In the genomic region with DNA sequence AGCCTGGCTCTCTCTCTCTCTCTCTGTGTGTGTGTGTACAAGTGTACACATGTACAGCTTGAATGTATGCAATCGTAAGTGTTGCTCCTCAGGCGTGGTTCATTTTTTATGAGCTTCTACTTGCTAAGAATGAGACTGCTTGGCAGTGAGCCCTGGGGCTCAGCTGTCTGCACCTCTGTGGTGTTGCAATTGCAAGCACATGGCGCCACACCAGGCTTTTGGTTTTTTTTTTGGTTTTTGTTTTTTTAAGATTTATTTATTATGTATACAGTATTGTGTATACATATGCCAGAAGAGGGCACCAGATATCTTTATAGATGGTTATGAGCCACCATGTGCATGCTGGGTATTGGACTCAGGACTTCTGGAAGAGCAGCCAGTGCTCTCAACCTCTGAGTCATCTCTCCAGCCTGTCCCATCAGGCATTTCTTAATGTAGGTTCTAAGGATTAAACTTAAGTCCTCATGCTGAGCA, we compare ENCODE assay signal across 11 mouse cellular contexts. TPM values are rescaled to one million over a fixed set of nuclear protein-coding genes. Genes with fewer than 3 reads are reported as not detected.
DNase-seq lines count a peak whose midpoint lies in the region; ATAC-seq and TF ChIP-seq lines count a peak whose summit lies in the region.
"Had no signal": no experiment of that assay in that cellular context is flagged by ENCODE, and none has a peak within 500 bp of the region (broad histone marks: within the 10 kb centered on the region; RNA-seq: fewer than 3 reads in every experiment).

No protein-coding gene starts in this region.

- ATAC-seq in forebrain, embryonic 16.5 days = no peak

- no peak for TF ChIP-seq POLR2A in kidney, adult 2 months (IDR thresholded peaks at IDR 0.05; ENCODE audit: low read depth, low read length)

- no peak overlapping the region for H3K9ac ChIP-seq in forebrain, embryonic 16.5 days (replicated peaks; ENCODE audit: low read depth, low read length)

- no peaks in the 10 kb centered on the region for H3K9me3 ChIP-seq in forebrain, embryonic 16.5 days (ENCODE audit: control insufficient read depth, low read length)
- H3K9me3 ChIP-seq: megakaryocyte, embryonic 14.5 days had no signal

- 47% methylated on average over 3 of the region's 3 CpGs for WGBS in kidney, adult 2 months
- WGBS in forebrain, embryonic 16.5 days = 73% methylated on average over 3 of the region's 3 CpGs

- TF ChIP-seq CTCF in kidney, adult 2 months (conservative IDR thresholded peaks at IDR 0.05; ENCODE audit: insufficient read depth, insufficient read length, low read depth, low read length) = no peak

- no peak overlapping the region for H3K4me2 ChIP-seq in forebrain, embryonic 16.5 days (ENCODE audit: low read length)

- no peak overlapping the region for H3K27ac ChIP-seq in kidney, adult 2 months (ENCODE audit: insufficient read depth, low read depth, low read length)
- H3K27ac ChIP-seq in forebrain, embryonic 16.5 days (ENCODE audit: low read length) = no peak overlapping the region

- H3K4me3 ChIP-seq in kidney, adult 2 months (ENCODE audit: insufficient read depth, low read depth, low read length) = no peak overlapping the region
- no peak overlapping the region for H3K4me3 ChIP-seq in forebrain, embryonic 16.5 days (replicated peaks; ENCODE audit: low read length)
- H3K4me3 ChIP-seq: erythroblast, embryonic 14.5 days; megakaryocyte, embryonic 14.5 days had no signal

- no peaks in the 10 kb centered on the region for H3K4me1 ChIP-seq in kidney, adult 2 months (ENCODE audit: control insufficient read depth, insufficient read depth, low read length)
- no peaks in the 10 kb centered on the region for H3K4me1 ChIP-seq in forebrain, embryonic 16.5 days (replicated peaks; ENCODE audit: control insufficient read depth, insufficient read depth, low read length)
- H3K4me1 ChIP-seq: megakaryocyte, embryonic 14.5 days had no signal

- no peaks in the 10 kb centered on the region for H3K27me3 ChIP-seq in kidney, adult 2 months (replicated peaks; ENCODE audit: control insufficient read depth, insufficient read depth, low read length)
- H3K27me3 ChIP-seq in forebrain, embryonic 16.5 days (replicated peaks; ENCODE audit: control insufficient read depth, insufficient read depth, low read length) = no peaks in the 10 kb centered on the region
- H3K27me3 ChIP-seq: megakaryocyte, embryonic 14.5 days had no signal

- intact Hi-C loops in gastrocnemius, postnatal 36 days (cut with DNase I) = no loop called here

- H3K36me3 ChIP-seq in kidney, adult 2 months (ENCODE audit: control insufficient read depth, insufficient read depth, low read length) = no peaks in the 10 kb centered on the region; the same call in 1 of the 2 replicates
- H3K36me3 ChIP-seq in forebrain, embryonic 16.5 days (ENCODE audit: control insufficient read depth, insufficient read depth) = no peaks in the 10 kb centered on the region

- peak; percentile 48 for DNase-seq in kidney, adult 2 months
- DNase-seq in kidney, adult 18-20 months = no peak
- DNase-seq in MEL-GATA-1-ER (ENCODE audit: extremely low read depth, low read depth) = peak; percentile 26
- peak; percentile 41 to 59 for DNase-seq in gastrocnemius, postnatal 36 days
- peak; percentile 50 for DNase-seq in lung, postnatal 10 days
- no peak for DNase-seq in right cerebral cortex, postnatal 4 days
- no peak for DNase-seq in cerebellum, adult 9-10 months
- DNase-seq: thymus, adult 2 months had no signal

RNA-seq across cellular contexts. Expression of a gene that starts 5.7 kb away (rescaled TPM):
- 7.9 and 9.9 TPM in 2 replicates for polyA plus RNA-seq in kidney, adult 2 months (2012; rRNA removed)
- total RNA-seq in gastrocnemius, postnatal 36 days (2021) = 1 to 10 TPM; 5.2 to 5.8 TPM
- 0.48 and 0.99 TPM in 2 replicates for polyA plus RNA-seq in forebrain, embryonic 16.5 days (2015; fragmentation: Nextera tagmentation; extraction: Ambion mirVana)

RNA-seq across cellular contexts. Expression of a gene that starts 23.7 kb away (rescaled TPM):
- 4.5 and 4.7 TPM in 2 replicates for polyA plus RNA-seq in kidney, adult 2 months (2012; rRNA removed)
- total RNA-seq in gastrocnemius, postnatal 36 days (2021) = 100 to 1,000 TPM; 178 to 198 TPM
- polyA plus RNA-seq in forebrain, embryonic 16.5 days (2015; fragmentation: Nextera tagmentation; extraction: Ambion mirVana) = 11.0 and 13.3 TPM in 2 replicates

RNA-seq across cellular contexts. Expression of a gene that starts 24.3 kb away (rescaled TPM):
- polyA plus RNA-seq in kidney, adult 2 months (2012; rRNA removed) = 3.9 and 5.0 TPM in 2 replicates
- total RNA-seq in gastrocnemius, postnatal 36 days (2021) = 10 to 100 TPM in 1 of 2 experiments, 1 to 10 TPM in 1; 9.6 to 10.4 TPM
- polyA plus RNA-seq in forebrain, embryonic 16.5 days (2015; fragmentation: Nextera tagmentation; extraction: Ambion mirVana) = 6.0 and 6.8 TPM in 2 replicates

RNA-seq across cellular contexts. Expression of a gene that starts 40.2 kb away (rescaled TPM):
- not detected in 2 replicates for polyA plus RNA-seq in kidney, adult 2 months (2012; rRNA removed)
- not detected for total RNA-seq in gastrocnemius, postnatal 36 days (2021)
- polyA plus RNA-seq in forebrain, embryonic 16.5 days (2015; fragmentation: Nextera tagmentation; extraction: Ambion mirVana) = not detected in 2 replicates
- polyA plus RNA-seq: erythroblast, embryonic 14.5 days; thymus, adult 2 months had no signal

Comparison
In these comparisons a context has a peak if more than half of its experiments do, and no peak if none do; other contexts are left out.
1. DNase-seq: peak in kidney, adult 2 months (single experiment), MEL-GATA-1-ER (single experiment), gastrocnemius, postnatal 36 days (2 of 2) and lung, postnatal 10 days (single experiment); none in kidney, adult 18-20 months (single experiment), right cerebral cortex, postnatal 4 days (single experiment) and cerebellum, adult 9-10 months (single experiment).